Mouse (Mus musculus) retina, embryonic 14.5 days (tissue): ENCODE measurements at regions not wholly inside any gene's neighbourhood (a gene's known extent, or its start where the extent isn't known, plus 50 kb on each side); places are given as distances from the start of the nearest gene placed in this dataset.

ENCODE experiments used
- DNase-seq: peaks from one replicate; pipeline ENCODE4 v3.0.0-alpha.2; 2015; ENCODE audit warnings: low spot score

DNA sequence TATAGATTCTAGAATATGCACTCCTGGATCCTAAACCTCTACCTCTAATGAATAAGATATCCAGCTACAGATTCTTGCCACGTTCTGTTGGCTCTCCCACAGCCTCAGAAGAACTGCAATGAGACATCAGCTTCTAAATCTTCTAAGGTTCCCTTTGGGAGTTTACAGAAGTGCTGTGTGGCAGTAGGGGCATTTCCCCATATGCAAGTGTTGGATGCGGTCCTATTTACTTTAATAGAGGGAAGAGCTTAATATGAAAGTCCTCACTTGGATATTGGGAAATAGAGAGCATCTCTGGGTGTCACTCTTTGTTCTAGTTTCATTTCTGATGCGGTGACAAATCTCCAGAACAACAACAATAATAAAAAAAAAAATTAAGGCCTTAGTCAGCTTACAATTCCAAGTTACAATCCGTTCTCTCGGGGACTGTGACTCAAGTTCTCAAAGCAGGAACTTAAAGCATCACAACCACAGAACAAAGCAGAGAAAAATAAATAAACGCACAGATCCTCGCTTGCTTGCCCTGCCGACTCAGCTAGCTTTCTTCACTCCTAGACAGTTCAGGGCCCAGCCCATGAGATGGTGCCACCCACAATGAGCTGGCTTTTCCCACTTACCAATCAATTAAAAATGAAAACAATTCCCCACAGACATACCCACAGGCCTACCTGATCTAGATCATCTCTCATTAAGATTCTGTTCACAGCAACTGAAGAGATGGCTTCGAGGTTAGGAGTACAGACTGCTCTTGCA, 204.4 kb upstream of the Cited2 start:
- no peak for DNase-seq

- DNase-seq, result no peak
These were observed 200.9 kb upstream of the Cited2 start for GRCm38 (mm10) chr10:17522026-17522541.

- no peak for DNase-seq
These were observed 199.3 kb upstream of the Cited2 start for GRCm38 (mm10) chr10:17523558-17524328.

DNA sequence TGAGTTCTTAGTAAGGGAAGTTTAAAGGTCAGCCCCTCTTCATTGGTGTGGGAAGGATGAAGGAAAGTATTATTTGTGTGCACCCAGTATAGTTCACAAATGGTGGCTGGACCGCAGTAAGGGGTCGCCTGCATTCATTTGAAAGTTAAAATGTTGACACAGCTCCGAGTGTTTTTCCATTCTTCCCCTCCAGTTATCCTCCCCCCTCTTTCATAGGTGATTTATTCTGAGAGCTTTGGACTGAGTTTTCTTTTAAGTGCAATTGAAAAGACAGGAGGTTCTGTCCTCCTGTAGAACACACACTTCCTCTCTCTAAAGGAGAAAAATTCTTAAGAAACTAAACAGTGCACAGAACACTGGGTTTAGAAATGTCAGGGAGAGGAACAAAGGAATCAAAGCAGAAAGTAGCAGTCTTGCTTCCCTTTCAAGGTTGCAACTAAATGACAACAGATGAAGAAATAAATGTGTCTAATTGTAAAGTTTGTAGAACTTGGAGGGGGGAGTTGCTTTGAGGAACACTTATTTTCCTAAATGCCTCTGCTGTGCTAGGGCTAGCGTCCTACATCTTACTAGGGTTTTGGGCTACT, 195.8 kb upstream of the Cited2 start:
- DNase-seq, result no peak

GRCm38 (mm10) chr10:17528116-17528515, 194.9 kb upstream of the Cited2 start:
- DNase-seq, result no peak

GRCm38 (mm10) chr10:17528846-17529245, 194.2 kb upstream of the Cited2 start:
- DNase-seq, result no peak

DNA sequence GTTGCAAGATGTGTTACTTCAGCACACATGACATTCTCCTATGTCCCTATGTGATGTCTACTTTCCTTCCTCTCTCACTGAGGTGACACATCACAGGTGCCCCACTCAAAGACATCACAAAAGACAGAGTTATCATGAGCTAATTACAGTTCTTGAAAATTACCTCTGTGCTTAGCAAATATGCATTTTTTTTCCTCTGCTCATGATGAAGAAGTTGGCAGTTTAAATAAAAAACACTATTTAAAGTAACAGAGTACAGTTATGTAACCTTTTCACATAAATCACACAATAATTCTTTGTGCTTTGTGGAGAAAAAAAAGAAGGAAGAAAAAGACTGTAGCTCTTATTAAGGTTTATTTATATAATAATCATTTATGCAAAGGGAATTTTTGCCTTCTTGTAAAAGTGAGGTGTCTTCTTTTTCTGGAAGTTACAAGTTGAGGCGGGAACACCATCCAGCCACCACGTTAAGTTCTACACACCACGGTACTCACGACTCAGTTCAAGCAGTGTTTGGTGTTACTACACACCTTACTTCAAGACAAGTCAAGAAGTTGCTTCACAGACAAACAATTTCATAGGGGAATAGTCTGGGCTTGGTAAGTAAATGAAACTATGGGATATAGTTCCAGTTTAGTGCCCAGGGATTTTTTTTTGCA, 193.0 kb upstream of the Cited2 start:
- no peak for DNase-seq

GRCm38 (mm10) chr10:17531021-17531420, 192.0 kb upstream of the Cited2 start:
- no peak for DNase-seq

GRCm38 (mm10) chr10:17538944-17539533, 184.0 kb upstream of the Cited2 start:
- DNase-seq, result no peak

DNA sequence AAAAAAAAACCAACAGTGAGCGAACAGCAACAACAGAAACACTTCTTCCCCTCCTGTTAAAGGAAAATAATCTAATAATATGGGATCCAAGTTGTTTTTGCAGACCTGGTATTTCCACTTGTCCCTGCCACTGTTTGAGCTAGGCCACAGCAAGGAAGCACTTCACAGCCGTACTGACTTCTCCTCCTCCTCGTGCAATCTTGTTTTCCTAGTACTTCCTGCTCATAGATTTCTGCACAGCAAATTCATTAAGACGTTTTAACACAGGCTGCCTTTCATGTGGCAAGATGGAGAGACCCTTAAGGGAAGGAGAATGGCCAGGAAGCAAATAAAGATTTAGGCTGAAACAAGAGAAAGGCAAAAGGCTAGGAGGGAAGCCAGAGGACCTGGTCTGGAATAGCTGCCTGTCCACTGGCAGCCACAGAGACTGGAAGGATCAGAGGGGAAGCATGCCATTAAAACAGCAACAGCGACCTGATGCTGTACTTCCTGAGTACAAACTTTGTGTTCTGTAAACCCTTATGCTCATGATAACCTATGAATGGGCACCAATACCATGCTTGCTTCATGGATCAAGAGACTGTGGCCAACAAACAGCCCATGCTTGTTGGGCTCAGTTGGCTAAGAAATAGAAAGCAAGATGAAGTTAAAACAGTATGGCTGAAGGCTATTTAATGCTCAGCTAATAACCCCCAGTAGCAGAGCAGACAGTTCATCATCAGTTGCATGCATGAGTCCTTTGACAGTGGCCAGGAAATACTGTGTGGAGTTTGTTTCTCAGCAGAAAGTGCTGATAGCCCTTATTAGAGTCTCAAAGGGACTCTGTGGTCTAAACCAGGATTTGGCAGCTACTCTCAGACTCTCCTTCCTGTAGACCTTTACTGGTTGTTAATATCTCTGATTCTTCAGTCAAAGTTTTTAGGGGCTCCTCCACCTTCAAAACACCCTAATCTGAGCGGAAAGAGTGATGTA, 182.3 kb upstream of the Cited2 start:
- no peak for DNase-seq

- DNase-seq, result no peak
These were observed 180.7 kb upstream of the Cited2 start for GRCm38 (mm10) chr10:17542104-17542846.

GRCm38 (mm10) chr10:17542847-17543421, 180.1 kb upstream of the Cited2 start:
- DNase-seq, result no peak

DNA sequence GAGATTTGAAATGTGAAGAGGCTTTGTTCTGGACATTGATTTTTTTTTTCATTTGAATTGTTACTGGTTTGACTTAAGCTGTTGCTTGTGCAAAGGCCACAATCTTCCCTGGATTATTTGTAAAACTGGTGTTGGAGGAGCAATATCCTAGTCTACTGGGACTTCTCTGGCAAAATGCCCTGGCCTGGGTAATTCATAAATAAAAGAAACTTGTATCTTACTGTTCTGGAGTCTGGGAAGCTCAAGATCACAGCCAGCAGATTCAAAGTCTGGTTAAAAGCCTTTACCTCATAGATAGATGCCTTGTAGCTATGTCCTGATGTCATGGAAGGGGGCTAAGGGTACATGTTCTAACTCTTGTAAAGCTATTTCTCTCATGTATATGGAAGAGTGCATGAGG, 177.7 kb upstream of the Cited2 start:
- no peak for DNase-seq

DNA sequence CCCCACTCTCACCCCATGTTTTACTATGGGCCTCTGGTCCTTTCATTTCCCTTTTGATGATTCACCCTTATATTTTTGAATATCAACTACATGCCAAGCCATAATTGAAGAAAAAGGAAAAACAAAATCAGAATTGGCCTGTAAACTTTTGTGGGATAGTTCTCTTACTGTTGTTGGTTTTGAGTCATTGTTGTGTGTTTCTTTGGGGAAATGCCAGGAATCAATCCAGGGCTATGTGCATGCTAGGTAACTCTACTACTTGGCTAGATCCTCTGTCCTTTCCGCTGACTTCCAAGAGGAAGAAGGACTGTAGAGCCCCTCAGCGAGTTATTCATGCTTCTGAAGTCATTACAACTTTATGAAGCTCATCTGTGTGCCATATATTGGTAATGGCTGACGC, 175.0 kb upstream of the Cited2 start:
- DNase-seq, result no peak

- DNase-seq, result no peak
These were observed 174.1 kb upstream of the Cited2 start for GRCm38 (mm10) chr10:17548629-17549580.

- DNase-seq, result no peak
These were observed 173.0 kb upstream of the Cited2 start for GRCm38 (mm10) chr10:17549711-17550637.

DNA sequence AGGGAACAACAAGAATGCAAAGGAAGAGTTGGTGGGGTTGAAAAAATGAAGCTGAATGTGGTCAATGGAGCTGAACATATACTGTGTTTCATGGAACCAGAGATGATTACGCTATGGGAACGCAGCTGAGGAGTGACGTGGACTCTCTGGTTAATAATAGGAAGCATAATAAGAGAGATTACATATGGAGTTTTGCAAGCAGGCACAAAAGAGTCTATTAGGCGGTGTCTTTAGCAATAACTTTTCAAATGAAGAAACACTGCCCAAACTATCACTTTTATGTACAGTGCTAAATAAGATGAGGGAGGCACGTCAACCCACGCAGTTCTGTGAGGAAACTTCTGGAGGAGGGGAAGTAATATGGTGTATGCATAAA, 172.4 kb upstream of the Cited2 start:
- DNase-seq, result no peak
